Comparison of ENCODE assay signal across 8 mouse cellular contexts in genomic region chr1:133073327-133073856, GRCm38 (mm10). TPM values are rescaled to one million over a fixed set of nuclear protein-coding genes. Genes with fewer than 3 reads are reported as not detected.
DNase-seq lines count a peak whose midpoint lies in the region; ATAC-seq and TF ChIP-seq lines count a peak whose summit lies in the region.

No protein-coding gene starts in this region.

- H3K4me2 ChIP-seq in embryonic facial prominence, embryonic 11.5 days (ENCODE audit: low read depth, low read length): no peak overlapping the region
- H3K4me2 ChIP-seq in intestine, postnatal 0 days (replicated peaks; ENCODE audit: low read depth): no peak overlapping the region

- no peak overlapping the region for H3K4me3 ChIP-seq in embryonic facial prominence, embryonic 11.5 days (ENCODE audit: low read depth, low read length)
- H3K4me3 ChIP-seq in intestine, postnatal 0 days (ENCODE audit: low read depth, low read length): no peak overlapping the region

- no peaks in the 10 kb centered on the region; the same call in 1 of the 2 replicates for H3K4me1 ChIP-seq in embryonic facial prominence, embryonic 11.5 days (ENCODE audit: control insufficient read depth, insufficient read depth, low read length)
- H3K4me1 ChIP-seq in intestine, postnatal 0 days (replicated peaks; ENCODE audit: control insufficient read depth, insufficient read depth, low read length): peaks cover 10% of the 10 kb centered on the region; the same call in 1 of the 2 replicates

- peak overlapping the region; percentile 35; the same call in 1 of the 2 replicates for H3K27ac ChIP-seq in embryonic facial prominence, embryonic 11.5 days (replicated peaks; ENCODE audit: low read depth, low read length)
- H3K27ac ChIP-seq in intestine, postnatal 0 days (ENCODE audit: low read depth, low read length): 0 out of 2 replicates have a peak overlapping the region, but pooled peaks have one; percentile 50

- H3K27me3 ChIP-seq in embryonic facial prominence, embryonic 11.5 days (ENCODE audit: control insufficient read depth, insufficient read depth, low read length): no peaks in the 10 kb centered on the region
- no peaks in the 10 kb centered on the region for H3K27me3 ChIP-seq in intestine, postnatal 0 days (replicated peaks; ENCODE audit: control insufficient read depth, insufficient read depth, low read length)

- TF ChIP-seq CTCF in intestine, postnatal 0 days (IDR thresholded peaks at IDR 0.05; ENCODE audit: low read depth): no peak

- 37% methylated on average over 9 of the region's 9 CpGs for WGBS in embryonic facial prominence, embryonic 11.5 days
- WGBS in intestine, postnatal 0 days: 65% methylated on average over 9 of the region's 9 CpGs

- DNase-seq in CD4-positive, CD25-positive, alpha-beta regulatory T cell, adult 2 months (ENCODE audit: low read depth, low spot score): peak; percentile 24
- no peak for DNase-seq in embryonic facial prominence, embryonic 11.5 days (ENCODE audit: low spot score)
- DNase-seq in lung, postnatal 10 days: peak; percentile 66
- DNase-seq in yolk sac, embryonic 10.5 days (ENCODE audit: low spot score): peak; percentile 32
- no peak for DNase-seq in right cerebral cortex, postnatal 25 days
- no peak for DNase-seq in right cerebral cortex, adult 2 months (ENCODE audit: low spot score in 2 of 2)
- no peak for DNase-seq in urinary bladder, adult 18-20 months (ENCODE audit: low spot score in 2 of 2)

- H3K9me3 ChIP-seq in embryonic facial prominence, embryonic 11.5 days (replicated peaks; ENCODE audit: control insufficient read depth, low read length): no peaks in the 10 kb centered on the region
- no peaks in the 10 kb centered on the region for H3K9me3 ChIP-seq in intestine, postnatal 0 days (ENCODE audit: control insufficient read depth)

- no peak for ATAC-seq in embryonic facial prominence, embryonic 11.5 days (replicated peaks; ENCODE audit: insufficient number of reproducible peaks, low FRiP score, low TSS enrichment, low read depth)
- ATAC-seq in intestine, postnatal 0 days: no peak

- no peaks in the 10 kb centered on the region for H3K36me3 ChIP-seq in embryonic facial prominence, embryonic 11.5 days (replicated peaks; ENCODE audit: control insufficient read depth, insufficient read depth, low read depth, low read length)
- H3K36me3 ChIP-seq in intestine, postnatal 0 days (ENCODE audit: control insufficient read depth, insufficient read depth): peaks cover 20% of the 10 kb centered on the region; the same call in 1 of the 2 replicates

- no peak overlapping the region for H3K9ac ChIP-seq in embryonic facial prominence, embryonic 11.5 days (replicated peaks; ENCODE audit: low read length)
- no peak overlapping the region for H3K9ac ChIP-seq in intestine, postnatal 0 days (ENCODE audit: low read depth, low read length)

RNA-seq across cellular contexts. Expression of gene Pik3c2b, which starts 27.9 kb away (rescaled TPM):
- 6.5 and 8.2 TPM in 2 replicates for polyA plus RNA-seq in embryonic facial prominence, embryonic 11.5 days (2014; fragmentation: Nextera tagmentation; extraction: Ambion mirVana)
- 3.1 TPM in 2 replicates for polyA plus RNA-seq in intestine, postnatal 0 days (2015; fragmentation: Nextera tagmentation; extraction: Ambion mirVana)

RNA-seq across cellular contexts. Expression of gene Mdm4, which starts 43.0 kb away (rescaled TPM):
- polyA plus RNA-seq in embryonic facial prominence, embryonic 11.5 days (2014; fragmentation: Nextera tagmentation; extraction: Ambion mirVana): 33.7 and 35.7 TPM in 2 replicates
- 10.0 and 13.1 TPM in 2 replicates for polyA plus RNA-seq in intestine, postnatal 0 days (2015; fragmentation: Nextera tagmentation; extraction: Ambion mirVana)

RNA-seq across cellular contexts. Expression of gene Ppp1r15b, which starts 57.6 kb away (rescaled TPM):
- 41.5 and 42.1 TPM in 2 replicates for polyA plus RNA-seq in embryonic facial prominence, embryonic 11.5 days (2014; fragmentation: Nextera tagmentation; extraction: Ambion mirVana)
- 28.5 and 33.0 TPM in 2 replicates for polyA plus RNA-seq in intestine, postnatal 0 days (2015; fragmentation: Nextera tagmentation; extraction: Ambion mirVana)

Comparison
In these comparisons a context has a peak if more than half of its experiments do, and no peak if none do; other contexts are left out.
1. DNase-seq: peak in CD4-positive, CD25-positive, alpha-beta regulatory T cell, adult 2 months (single experiment), lung, postnatal 10 days (single experiment) and yolk sac, embryonic 10.5 days (single experiment); none in embryonic facial prominence, embryonic 11.5 days (single experiment), right cerebral cortex, postnatal 25 days (single experiment), right cerebral cortex, adult 2 months (0 of 2) and urinary bladder, adult 18-20 months (0 of 2).